Mouse (Mus musculus): Measurements from ENCODE around the gene Ncapd2.

The Ncapd2 gene

DNA sequence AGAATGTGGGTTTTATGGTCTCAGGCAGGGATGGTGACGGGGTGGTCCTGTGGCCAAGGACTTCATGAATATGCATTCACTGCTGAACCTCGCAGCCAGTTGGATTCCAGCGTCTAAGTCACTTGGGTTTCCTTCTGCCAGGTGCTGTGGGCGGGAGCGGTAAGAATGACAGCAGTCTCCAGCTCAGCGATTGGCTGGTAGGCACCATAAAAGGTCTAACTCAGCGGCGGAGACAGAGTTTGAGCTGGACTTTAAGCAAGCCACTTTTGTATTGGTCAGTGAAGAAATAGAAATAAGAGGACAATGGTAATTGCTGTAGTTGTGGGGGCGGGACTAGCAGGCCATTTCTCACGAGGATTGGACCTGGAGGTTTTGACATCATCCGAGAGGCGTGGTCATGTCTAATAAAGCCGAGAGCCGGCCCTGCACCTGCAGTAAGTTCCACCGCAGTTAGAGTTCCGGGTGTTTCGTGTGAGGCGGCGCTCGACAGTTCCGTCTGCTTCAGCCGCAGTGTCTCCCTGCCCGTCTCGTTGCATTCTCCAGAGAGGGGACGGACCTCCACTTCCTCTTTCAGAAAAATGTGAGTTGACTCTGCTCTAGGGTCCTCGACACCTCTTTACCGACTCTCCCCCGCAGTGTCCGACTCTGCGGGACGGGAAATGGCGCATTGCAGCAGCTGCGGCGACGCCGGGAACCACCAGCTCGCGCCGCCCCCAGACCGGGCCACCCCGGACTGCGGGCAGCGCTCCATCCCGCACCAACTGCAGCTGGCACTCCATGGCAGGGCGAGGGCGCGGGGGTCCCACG, 23.9 kb upstream of the Ncapd2 start, which contains the start of gene Vamp1:
Gene Vamp1 (plus strand): TSS at position 404 of the 807 bp plus-strand sequence.
- peak; percentile 96 for DNase-seq (ENCODE audit: low read depth)

DNA sequence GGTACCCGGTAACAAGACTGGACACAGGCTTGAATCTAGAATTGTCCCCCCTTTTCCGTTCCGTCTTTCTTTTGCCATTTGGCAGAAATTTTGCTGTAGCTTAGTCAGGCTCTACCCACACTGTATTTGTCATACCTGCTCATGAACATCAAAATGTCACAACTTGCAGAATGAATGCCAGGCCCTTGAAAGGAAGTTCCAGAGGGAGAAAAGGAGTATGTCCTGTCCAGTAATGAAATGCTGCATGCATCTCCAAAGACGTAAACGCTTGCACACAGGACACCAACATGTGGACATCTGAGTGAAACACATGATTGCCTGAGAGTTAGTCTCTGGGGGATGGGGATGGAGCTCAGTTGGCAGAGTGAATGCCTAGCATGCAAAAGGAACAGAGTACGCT, 22.2 kb upstream of the Ncapd2 start:
- DNase-seq (ENCODE audit: low read depth): no peak

DNA sequence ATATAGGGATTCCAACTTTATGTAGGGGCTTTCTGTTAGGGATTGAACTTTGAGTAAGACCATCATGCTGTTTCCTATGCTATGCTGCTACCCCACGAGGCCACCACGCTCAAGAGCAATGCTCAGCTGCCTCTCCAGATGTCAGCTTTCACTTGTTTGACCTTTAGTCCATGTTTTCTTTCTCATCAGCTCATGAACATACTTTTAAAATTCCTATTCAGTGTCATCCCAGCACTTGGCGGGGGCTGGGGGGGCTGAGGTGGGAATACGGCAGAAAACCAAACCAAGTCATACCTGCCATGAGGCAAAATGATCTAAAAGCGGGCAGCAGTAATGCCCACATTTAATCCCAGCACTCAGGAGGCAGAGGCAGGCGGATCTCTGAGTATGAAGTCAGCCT, 21.6 kb upstream of the Ncapd2 start:
- no peak for DNase-seq (ENCODE audit: low read depth)

DNA sequence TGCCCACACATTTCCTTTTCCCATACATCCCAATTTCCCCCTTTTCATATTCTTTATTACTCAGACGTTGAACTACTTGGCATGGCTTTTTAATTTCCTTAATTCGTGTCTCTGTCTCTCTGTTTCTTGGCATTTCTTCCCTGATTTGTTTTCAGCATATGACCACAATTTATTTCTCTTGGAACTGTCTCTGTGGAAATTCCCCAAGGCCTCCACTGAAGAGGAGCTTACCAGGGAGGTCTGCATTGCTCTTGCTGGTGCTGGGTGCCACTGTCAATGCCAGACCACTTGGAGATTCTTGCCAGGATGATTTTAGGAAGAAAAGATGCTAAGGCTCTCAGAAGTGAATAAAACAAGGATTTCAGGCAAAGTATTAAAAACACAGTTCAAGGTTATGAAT, 21.1 kb upstream of the Ncapd2 start:
- no peak for DNase-seq (ENCODE audit: low read depth)

DNA sequence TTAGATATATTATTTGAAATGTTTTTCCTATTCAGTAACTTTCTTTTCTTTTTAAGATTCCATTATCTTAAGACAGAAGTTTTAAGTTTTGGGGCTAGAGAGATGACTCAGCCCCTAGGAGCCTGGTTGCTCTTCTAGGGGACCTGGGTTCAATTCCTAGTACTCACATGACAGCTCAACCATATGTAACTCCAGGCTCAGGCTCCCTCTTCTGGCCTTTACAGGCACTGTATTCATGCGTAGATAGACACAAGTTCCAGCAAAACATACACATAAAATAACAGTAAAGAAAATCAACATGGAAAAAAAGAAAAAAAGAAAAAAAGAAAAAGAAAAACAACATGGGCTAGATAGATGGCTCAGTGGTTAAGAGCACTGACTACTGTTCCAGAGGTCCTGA, 18.9 kb upstream of the Ncapd2 start:
- DNase-seq (ENCODE audit: low read depth): peak; percentile 20

DNA sequence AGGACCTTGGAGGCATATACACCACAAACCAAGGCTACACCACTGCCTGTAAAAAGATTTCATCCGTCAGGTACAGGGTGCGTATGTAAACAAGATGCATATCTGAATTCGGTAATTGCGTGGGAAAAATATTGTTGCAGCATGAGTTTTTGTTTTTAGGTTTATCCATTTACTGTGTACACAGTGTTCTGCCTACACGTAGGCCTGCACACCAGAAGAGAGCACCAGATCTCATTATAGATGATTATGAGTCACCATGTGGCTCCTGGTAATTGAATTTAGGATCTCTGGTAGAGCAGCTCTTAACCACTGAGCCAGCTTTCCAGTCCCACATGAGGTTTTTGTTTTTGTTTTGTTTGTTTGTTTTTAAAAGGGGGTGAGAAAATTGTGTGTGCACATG, 5.7 kb upstream of the Ncapd2 start:
- DNase-seq (ENCODE audit: low read depth): peak; percentile 24

DNA sequence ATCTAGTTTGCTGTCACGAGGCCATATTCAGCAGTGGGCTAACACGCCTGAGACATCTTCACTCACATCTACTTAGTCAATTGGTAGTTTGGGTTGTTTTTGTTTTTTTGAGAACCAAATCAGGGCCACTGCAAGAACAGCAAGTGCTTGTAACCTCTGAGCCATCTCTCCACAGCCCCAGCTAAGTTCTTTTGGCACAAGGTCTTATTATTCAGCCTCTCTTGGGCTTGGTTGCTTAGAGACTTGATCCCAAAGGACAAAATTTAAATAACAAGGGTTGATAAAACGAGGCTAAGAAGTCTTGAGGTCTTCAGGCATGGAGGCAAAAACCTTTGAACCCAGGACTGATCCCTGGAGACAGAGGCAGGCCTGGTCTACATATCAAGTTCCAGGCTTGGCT, 4.8 kb upstream of the Ncapd2 start:
- DNase-seq (ENCODE audit: low read depth): no peak

DNA sequence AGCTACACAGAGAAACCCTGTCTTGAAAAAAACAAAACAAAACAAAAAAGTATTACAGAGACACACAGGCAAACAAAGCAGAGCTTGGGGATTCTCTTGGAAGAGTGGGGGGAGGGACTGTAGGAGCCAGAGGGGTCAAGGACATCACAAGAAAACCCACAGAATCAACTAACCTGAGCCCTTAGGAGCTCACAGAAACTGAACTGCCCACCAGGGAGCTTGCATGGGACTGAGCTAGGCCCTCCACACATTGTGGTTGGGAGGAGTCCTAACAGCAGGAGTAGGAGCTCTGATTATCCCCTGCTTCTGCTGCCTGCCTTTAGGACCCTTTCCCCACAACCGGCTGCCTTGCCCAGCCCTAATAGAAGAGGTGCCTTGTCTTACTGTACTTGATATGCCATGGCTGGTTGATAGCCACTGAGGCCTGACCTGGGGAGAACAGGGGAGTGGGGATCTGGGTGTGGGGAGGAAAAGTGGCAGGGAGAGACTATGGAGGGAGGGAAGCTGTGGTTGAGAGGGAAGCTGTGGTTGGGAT, 4.1 kb upstream of the Ncapd2 start:
- DNase-seq (ENCODE audit: low read depth): no peak

DNA sequence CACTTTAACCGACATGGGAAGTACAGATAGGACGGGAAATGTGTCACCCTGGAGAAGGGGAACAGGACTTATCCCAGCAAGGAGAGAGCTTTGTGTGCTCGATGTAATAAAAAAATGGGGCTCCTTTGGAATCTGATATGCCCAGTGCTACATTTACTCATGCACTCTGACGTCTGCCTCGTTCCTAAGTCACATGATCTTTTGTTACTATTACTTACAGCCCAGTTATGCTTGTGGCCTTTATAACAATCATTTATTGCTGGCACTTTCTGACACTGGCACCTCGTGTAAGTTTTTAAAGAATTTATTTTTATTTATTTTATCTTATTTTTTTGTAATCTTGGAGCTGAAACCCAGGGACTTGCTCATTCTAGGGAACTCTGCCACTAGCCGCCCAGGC, 1.9 kb upstream of the Ncapd2 start:
- DNase-seq (ENCODE audit: low read depth): peak; percentile 49

DNA sequence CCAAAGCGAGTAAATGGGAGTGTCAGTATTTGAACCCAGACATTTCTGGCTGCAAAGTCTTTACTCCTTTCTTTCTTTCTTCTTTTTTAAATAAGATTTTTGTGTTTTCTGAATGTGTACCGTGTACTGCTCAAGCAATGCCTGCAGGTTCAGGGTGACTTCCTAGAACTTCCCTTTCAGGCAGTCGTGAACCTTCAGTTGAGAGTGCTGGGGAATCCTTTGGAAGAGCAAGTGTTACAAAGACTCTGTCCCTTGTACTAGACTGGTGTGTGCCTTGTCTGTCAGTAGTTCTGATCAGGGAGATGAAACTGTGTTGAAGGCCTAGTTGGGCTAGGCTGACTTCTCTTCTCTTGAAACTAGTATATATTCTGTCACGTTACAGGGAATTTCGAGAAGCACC, 1.3 kb upstream of the Ncapd2 start:
- peak; percentile 24 for DNase-seq (ENCODE audit: low read depth)

DNA sequence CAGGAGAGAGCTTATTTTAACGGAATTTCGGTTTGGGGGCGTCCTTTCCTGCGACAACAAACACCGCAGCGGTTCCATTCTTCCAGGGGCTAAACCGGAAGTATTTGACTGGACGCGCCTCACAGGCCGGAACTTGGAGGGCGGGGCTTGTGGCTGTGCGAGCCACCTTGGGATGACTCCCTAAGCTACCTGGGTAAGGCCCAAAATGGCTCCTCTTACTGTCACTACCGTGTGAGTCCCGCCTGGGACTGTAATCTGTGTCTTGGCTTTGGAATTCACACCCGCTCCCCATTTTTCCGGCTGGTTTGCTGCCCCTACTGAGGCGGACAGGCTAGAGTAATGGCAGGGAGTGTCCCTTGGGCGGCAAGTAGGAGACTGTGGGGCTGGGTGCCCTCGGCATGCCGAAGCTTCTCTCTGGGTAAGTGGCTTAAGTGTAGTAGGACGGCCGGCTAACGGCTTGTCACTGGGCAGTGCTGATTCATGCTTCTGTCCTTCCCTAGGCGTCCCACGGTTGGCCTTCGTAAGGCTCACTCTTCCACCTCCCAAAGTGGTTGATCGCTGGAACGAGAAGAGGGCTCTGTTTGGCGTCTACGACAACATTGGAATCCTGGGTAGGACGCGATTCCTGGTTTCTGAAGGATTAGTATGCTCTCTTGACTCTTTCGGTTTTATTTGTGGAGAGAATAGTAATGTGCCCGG, 664 bp upstream of the Ncapd2 start:
- peak; percentile 94 for DNase-seq (ENCODE audit: low read depth)

DNA sequence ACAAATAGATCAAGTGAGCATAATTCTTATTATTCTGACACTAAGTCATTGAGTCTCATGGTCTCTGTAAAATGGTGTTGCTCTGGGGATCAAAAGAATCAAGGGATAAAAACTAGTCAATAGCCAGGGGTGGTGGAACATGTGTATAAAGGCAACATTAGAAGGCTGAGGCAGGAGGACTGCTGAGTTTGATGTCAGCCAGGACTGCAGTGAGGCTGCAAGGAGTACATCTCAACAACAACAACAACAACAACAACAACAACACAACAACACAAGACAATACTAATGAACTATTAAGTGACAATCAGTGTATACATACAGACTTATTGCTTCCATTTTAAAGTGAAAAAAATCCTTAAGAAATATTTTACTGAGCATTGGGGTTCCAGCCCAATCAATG, 685 bp downstream of the Ncapd2 start:
- no peak for DNase-seq (ENCODE audit: low read depth)

DNA sequence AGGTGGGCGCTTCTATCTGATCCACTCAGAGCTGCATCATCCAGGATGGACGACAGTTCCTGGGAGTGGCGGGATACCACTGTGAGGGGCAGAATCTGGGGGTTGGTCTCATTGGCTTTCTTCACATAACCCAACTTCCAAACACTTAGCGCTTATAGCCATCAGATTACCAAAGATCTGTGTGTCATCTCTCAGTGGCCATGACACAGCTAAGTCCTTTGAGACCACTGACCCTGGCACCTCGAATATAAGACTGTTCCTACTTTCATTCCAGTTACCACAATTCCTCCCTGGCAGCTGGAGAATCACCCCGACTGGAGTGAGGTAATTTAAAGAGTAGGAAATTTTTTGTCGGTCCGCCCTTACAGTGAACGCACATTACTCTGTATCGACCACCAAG, 5.3 kb downstream of the Ncapd2 start:
- no peak for DNase-seq (ENCODE audit: low read depth)

DNA sequence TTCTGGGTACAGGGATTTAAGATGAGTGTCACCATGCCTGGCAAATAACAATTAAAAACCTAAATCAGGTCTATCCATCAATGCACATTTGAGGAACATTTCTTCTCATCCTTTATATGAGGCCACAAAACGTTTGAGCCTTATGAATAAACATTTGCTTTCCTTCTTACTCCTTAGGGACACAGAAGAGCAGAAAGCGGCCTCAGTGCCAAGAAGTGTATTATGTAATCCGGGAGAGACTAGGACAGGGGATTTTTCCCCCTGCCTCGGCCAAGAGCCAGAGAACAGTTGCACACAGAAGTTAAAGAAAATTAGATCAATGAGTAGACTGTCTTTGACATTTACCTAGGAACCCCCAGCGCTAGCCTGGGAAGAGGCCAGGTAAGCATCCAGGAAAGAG, 9.4 kb downstream of the Ncapd2 start:
- DNase-seq (ENCODE audit: low read depth): no peak

DNA sequence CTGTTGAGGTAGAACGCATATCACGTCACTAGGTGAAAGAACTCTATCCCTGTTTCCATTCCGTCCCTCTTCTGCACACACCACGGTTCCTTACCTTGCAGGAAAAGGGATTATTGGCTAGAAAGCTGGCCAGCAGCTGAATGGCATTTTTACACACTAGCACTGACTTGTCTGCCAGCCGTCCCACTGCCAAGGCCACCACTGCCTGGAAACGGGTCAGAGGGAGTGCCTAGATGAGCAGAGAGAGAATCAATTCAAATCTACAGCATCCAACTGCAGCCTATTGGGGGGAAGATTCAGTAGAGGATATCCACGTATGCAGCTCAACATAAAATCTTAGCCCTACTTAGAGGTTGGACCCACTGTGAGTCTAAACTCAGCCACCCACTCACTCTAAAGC, 11.9 kb downstream of the Ncapd2 start:
- no peak for DNase-seq (ENCODE audit: low read depth)

DNA sequence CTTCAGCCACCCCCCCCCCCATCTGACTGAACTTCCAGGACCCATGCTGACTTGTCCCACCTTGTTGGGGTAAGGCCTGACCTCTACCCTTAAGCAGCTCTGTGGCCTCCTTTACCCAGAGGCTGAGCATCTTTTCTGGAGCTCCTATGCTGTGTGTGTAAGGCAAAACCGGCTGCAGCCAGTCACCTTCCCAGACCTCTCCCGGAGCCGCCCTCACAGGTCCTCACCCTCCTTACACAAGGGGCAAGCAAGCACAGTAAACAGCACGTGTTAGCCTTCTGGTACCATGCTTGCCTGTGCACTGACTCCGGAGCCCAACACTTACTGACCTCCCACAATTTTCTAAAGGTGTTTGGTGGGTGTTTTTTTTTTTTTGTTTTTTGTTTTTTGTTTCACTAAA, 16.0 kb downstream of the Ncapd2 start:
- no peak for DNase-seq (ENCODE audit: low read depth)

DNA sequence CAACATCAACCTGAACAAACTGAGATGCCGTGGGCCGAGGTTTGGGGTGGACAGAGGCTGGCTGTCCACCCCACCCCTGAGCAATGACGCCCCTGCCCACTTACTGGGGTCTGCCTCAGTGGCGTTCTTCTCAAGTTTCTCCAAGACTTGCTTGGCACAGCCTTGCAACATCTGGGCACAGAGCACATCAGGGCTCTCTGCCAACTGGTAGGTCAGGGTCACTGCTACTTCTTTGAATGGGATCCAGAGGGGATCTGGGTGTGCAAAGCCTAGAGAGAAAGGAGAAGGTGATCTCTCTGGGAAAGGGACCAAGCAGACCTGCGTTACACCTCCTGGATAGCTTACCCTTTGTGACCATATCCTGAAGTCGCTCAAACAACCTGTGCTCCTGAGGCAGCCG, 18.2 kb downstream of the Ncapd2 start:
- no peak for DNase-seq (ENCODE audit: low read depth)

DNA sequence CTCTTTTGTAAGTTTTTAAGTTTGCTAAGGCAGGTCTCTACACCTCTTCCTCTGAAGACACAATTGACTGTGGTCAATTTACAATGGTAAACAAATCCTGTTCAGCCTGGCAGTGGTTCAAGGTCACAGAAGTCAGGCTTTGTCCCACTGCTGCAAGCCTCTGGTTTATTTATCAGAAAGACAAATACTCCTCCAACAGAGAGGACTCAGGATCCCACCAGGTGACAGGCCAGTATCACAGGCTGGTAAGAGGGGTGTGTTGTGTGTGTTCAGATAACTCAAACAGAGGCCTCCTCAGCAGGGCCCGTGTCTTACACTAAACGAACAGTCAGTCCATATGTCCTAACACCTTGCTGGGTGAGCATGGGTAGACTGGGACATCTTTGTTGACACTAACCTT, 19.0 kb downstream of the Ncapd2 start:
- no peak for DNase-seq (ENCODE audit: low read depth)

DNA sequence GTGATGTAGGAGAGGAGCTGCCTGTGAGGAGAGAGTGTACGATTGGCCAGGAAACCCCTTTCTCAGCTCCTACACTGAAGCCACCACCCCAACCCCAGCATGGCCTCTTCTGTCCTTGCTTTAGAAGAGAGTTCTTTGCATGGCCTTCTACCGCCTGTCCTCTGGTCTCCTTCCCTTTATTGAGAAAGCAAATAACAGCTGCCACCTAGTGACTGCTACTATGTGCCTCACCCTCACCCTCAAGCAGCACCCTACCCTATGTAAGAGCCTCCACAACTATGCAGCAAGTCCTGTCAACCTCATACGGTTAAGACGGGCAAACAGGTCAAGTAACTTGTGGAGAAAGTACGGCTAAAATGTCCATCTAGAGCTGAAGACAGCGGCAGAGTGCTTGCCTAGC, 21.3 kb downstream of the Ncapd2 start:
- DNase-seq (ENCODE audit: low read depth): no peak

DNA sequence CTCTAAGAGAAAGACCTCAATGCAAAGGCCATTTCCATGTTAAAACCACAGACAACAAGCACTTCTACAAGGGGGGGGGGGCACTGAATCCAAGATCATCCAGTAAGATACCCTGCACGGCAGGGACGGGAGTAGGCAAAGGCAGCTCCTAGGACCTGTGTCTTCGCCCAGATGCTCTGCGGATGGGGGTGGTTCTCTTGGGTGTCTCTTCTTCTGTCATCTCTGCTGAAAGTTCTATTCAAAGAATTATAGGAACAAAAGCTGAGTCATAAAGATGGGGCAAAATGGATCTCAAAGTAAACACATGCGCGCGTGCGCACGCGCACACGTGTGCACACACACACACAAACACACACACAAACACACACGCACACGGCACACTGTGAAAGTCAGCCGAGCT, 23.4 kb downstream of the Ncapd2 start:
- DNase-seq (ENCODE audit: low read depth): no peak

DNA sequence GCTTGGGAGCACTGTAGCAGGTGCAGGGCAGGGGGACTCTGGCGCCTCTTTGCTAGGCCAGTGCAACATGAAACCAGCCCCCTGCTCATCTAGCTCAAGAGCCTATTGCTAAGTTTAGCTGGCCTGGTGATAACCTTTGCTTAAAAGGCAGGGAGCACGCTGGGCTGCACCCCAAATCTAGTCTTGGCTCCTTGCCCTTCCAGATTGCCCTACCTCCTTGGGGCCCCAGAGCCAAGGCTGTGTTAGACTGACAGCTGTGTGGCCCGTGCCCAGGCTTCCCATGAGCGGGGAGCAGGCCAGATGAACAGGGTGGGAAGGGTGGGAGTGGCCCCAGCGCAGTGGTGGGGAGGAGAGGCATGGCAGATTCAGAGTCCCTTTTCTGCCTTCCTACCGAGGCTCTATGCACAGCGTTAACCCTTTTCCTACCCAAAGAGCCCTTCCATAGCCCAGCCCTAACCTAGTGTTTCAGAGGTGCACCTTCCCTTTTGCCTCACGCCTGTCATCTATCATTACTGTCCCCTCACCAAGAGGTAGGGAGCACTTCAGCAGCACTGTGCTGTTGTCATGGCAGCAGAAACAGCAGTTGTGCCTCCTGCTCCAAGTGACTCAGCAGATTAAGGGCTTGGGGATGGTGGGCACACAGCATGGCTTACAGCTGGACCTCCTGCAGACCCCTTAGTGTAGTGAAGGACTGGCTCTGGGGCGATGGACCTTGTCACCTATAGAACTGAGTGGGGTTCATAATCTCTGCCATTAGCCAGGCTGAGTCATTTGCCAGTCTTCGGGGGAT, 24.4 kb downstream of the Ncapd2 start:
- DNase-seq (ENCODE audit: low read depth): peak; percentile 76

DNA sequence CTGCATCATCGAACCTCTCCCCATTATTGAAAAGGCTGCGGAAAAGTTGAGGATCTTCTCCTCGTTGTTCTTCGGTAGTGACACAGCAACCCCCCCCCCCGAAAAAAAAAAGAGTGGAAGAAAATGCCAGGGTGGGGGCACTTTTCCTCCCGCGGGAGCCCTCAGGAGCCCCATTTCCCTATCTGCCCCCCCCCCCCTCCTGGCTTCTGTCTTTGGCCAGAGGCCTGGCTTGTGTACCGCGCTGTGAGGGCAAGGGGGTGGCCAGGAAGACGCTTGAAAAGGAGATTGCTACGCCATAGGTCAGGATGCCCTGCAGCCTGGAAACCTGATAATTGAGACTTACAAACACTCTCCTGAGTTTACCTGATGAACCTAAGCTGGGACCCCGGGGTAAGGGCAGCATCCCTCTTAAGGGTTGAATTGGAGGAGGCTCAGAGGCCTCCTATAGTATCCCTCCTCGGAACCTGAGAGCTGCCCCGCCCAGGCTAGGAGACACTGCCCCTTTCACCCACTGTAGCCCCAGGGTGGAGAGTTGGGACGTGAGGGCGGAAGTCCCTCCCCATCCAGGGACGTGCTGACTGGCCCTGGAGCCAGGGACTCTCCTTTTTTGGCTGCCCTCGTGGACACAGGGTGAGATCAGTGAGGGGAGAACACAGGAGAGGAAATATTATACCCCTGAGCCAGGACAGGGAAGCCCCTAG, 25.3 kb downstream of the Ncapd2 start, which contains the start of gene Gapdh:
Gene Gapdh (minus strand): TSS at position 417 of the 701 bp plus-strand sequence.
- peak; percentile 86 for DNase-seq (ENCODE audit: low read depth)
